Mouse (Mus musculus) kidney, postnatal 25 days (tissue): ENCODE results near the gene Ssu72.
"Not testable (repeated sequence)": the region's sequence is repeated elsewhere in the genome, so short reads cannot be mapped to it uniquely, and the experiment has no call there.

ENCODE experiments used
- DNase-seq, 2 experiments: peaks; one replicate each; pipeline ENCODE4 v3.0.0; 2021; ENCODE audit warnings: mixed read lengths in 2 of 2

Gene Ssu72

DNA sequence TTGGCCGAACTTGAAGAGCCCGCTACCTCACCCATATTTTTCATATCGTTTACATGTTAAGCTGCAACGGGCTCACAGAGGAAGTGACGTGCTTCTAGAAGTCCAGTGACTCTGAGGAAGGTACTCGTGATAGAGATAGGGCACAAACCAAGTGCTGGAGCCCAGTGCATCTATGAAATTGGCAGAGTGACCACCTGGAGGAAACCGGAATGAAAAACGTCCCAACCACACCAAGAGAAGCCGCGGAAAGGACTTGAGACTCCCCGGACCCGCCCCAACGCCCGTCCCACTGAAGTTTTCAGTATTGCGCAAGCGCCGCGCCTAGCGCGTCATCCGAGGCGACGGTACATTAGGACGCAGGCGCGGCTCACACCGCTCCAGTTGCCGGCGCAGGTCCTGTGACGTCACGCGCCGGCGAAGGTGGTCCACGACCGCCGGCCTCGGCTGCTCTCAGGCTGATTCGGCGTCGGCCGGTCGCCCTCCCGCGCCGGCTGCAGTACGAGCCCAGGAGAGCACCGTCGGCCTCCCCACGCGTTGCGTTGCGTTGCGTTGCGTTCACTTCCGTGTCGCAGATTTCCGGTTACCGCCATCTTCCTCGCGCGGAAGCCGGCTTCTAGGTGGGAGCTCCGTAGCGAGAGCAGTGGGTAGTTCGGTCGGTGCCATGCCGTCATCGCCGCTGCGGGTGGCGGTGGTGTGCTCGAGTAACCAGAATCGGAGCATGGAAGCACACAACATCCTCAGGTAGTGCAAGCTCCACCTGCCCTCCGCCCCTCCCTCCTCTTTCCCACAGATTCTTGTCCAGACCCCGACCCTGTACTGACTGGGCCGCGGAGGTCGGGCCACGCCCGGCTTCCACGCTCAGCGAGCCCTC is at the start of gene Ssu72:
Gene Ssu72, plus strand, starts transcription at position 80 of the 871 bp plus-strand sequence.
- DNase-seq, result peak; percentile 95 to 96

DNA sequence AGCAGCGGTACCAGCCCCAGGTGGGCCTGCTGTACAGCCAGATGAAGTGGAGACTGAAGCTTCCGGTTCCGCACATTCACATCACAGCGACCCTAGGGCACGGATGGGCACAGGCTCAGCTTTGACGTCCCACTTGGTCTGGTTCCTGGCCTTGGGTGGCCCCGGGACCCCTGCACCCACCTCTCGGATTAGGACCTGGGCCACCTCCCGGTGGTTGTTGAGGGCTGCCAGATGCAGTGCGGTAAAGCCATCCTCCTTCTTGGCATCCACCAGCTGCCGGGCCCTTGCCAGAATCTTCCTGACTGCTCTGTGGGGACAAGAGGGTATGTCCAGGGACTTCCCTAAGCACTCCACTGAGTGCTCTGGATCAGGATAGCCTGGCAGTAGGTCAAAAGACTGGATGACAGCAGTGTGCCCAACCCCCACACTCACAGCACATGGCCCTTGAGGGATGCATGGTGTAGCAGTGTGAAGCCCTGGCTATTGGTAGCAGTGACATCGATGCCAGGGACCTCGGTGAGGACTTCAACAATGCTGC is 48.3 kb upstream of the Ssu72 start:
- DNase-seq, result peak in 1 of 2 experiments; percentile 35

DNA sequence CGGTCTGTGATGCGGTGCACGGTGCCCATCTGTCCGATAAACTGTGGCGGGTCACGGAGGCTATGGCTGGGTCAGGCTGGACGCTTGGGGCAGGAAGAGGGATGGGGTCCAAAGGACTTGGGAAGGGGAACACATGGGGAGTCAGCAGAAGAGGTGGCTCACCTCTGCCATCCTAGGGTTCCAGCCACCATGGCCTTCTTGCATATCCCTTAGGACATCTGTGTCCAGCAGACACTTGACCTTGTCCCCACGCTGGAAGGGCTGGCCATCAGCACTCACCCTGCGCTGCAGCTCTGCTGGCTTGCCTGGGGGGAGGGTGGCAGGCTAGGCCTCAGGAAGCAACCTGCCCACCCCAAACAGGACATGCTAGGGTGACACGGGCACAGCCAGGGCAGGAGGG is 45.6 kb upstream of the Ssu72 start:
- peak in 1 of 2 experiments; percentile 35 for DNase-seq

DNA sequence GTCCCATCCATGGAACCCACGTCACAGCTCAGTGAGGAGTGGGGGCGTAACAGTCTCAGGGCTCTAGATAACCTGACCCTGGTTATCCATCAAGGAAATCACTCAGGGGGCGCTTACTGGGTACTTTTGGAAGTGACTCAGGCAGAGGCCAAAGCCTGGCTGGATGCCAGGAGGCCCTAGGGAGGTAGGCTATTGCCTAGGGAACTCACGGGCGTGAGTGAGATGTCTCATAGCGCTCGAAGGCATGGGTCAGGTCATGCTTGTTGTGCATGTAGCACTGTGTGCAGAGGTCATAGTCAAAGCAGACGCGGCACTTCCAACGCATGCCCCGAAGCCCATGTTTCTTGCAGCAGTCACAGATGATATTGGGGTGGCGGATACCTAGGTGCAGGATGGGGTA is 44.0 kb upstream of the Ssu72 start:
- DNase-seq, result peak in 1 of 2 experiments; percentile 40

DNA sequence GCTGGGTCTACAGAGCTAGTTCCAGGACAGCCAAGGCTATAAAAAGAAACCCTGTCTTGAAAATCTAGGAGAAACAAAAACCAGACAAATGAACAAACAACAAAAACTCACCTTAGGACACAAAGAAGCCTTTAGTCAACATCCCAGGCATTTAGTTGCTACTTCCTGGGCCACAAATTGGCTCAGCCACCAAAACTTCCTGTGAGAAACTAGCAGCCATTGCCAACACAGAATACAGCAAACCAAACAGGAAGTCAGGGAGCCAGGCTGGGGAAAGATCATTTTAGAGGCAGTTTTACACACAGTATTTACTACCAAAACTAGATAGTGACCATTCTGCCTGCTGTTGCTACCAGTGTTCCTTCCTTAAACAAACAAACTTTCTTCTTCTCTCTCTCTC is 37.7 kb upstream of the Ssu72 start:
- no peak for DNase-seq

DNA sequence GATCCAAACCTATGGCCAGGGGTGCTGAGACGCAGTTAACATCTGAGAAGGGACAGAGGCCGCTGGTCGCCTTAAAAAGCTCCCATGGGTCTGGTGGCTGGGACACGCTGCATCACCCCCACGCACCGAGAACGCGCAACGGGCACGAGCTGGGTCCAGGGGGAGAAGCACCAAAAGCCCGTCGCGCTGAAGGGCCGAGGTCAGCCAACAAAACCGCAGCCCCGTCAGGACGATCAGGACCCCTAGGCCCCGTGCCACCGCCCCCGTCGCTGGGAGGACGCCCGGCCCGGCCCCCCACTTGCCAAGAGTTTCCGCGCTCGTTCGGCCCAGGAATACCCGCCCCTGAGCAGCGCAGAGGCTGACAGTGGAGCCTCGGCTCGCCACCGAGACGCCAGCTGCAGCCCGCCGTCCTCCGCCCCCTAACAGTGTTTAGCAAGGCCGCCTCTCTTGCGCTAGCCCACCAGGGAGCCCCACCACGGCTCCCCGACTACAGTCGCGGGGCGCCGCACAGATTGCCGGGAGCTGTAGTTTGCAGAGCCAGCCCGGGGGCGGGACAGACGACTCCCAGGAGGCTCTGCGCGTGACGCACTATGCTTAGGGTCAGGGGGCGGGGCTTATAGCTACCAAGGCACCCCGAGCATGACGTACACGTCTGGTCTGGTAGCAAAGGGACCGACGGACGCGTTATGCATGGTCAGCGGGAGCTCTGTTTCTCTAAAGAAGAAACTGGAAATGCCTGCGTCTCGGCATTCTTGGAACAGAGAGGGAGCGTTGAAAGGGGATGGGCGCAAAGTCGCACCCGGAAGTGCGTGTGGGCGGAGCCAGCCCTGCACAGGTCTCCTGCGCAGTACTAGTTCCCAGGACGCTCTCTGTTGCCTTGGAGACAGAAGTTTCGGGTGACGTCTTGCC is 35.7 kb upstream of the Ssu72 start, which contains the start of gene Mib2:
Gene Mib2, minus strand, starts transcription at position 510 of the 909 bp plus-strand sequence.
- peak; percentile 98 to 99 for DNase-seq

DNA sequence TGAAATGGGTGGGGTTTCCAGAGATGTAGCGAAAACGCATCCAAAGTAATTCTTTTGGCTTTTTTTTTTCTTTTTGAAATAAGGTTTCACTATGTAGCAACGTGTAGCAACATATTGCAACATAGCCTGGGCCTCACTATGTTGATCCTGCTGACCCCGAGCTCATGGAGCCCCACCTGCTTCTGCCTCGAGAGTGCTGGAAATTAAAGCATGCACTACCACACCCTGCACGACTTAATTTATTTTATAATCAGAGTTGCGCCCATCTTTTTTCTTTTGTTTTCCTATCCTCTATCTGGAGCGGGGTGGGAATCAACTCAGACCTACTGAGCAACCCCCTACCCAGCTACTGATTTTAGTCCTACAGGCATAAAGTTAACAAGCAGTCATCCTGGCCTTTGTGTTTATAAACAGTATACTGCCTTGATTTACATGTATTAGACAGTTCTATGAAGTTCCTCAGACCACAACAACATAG is 35.0 kb upstream of the Ssu72 start:
- peak in 1 of 2 experiments; percentile 25 for DNase-seq

DNA sequence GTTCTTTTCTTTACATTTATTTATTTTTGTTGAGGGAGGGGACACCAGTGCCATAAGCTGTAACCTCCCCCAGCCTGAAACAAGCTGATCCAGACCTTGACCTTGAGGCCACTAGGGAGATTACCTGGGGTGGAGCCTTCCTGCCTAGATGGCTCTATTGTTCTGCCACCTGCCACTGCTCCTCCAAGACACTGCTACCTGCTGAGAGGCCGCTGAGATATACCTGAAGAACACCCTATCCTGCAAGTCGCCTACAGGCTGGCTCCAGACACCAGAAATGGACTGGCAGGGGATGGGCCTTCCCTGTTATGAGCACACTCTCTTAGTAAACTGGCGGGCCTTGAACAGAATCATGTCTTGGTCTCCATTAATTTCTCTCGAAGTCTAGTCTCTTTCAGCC is 34.4 kb upstream of the Ssu72 start:
- DNase-seq, result not testable (repeated sequence)

DNA sequence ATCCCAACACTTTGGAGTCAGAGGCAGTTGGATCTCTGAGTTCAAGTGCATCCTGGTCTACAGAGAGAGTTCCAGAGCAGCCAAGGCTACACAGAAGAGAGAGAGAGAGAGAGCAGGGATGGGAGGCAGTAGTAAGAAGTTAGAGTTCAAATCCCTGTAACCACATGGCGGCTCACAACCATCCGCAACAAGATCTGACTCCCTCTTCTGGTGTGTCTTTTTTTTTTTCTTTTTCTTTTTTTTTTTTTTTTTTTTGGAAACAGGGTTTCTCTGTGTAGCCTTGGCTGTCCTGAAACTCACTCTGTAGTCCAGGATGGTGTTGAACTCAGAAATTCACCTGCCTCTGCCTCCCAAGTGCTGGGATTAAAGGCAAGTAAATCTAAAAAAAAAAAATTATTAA is 32.5 kb upstream of the Ssu72 start:
- DNase-seq, result no peak

DNA sequence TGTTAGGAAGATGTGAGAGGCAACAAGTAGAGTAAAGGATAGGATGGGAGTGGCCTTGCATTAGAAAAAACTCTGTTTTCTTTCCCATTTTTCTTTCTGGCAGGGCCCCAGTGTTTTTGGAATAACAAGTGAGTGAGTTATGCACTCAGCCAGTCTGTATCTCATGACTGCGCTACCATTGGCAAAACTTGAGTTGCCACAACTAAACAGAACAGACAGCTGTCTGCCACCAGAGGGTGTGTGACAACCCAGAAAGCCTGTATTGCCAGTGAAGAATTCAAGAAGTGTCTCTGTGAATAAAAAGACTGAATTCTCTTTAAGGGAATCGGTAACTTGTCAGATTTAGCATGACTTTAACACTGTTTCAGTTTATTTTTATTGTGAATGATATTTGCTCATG is 28.6 kb upstream of the Ssu72 start:
- DNase-seq, result peak in 1 of 2 experiments; percentile 52

DNA sequence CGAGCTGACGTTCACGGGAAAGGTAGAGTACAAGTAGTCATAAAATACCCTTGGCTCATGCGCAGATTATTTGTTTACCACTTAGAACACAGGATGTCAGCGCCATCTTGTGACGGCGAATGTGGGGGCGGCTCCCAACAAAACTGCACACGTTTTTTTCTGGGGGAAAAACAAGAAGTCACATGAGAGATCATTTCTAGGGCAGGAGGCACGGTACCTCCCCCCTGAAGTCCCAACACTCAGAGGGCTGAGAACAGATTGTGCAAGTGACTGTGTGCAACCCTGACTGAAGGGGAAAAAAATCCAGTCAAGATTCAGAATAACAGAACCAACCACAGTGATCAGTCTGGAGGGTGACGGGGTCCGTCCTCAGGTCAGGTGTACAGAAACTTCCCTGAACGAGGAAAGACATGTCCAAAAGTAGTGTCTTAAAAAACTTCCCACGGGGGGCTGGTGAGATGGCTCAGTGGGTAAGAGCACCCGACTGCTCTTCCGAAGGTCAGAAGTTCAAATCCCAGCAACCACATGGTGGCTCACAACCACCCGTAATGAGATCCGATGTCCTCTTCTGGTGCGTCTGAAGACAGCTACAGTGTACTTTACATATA is 20.8 kb upstream of the Ssu72 start:
- not testable (repeated sequence) for DNase-seq

DNA sequence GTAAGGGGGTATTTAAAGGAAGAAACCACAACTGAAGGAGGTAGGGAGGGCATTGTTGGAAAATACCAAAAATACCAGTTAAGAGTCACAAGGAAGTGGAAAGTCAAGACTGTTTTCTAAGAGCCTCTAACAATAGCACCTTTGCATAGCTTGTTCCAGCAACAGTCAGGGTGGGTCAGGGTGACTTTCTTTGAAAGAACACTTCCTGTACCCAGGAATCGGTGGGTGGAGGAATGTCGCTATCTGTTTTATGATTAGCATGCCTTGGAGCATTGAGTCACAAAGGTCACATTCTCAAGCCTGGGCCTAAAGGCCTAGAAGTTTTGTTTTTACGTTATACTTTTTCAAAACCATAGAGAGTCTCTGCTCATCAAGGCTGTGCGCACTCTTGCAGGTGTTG is 16.8 kb upstream of the Ssu72 start:
- DNase-seq, result not testable (repeated sequence)

DNA sequence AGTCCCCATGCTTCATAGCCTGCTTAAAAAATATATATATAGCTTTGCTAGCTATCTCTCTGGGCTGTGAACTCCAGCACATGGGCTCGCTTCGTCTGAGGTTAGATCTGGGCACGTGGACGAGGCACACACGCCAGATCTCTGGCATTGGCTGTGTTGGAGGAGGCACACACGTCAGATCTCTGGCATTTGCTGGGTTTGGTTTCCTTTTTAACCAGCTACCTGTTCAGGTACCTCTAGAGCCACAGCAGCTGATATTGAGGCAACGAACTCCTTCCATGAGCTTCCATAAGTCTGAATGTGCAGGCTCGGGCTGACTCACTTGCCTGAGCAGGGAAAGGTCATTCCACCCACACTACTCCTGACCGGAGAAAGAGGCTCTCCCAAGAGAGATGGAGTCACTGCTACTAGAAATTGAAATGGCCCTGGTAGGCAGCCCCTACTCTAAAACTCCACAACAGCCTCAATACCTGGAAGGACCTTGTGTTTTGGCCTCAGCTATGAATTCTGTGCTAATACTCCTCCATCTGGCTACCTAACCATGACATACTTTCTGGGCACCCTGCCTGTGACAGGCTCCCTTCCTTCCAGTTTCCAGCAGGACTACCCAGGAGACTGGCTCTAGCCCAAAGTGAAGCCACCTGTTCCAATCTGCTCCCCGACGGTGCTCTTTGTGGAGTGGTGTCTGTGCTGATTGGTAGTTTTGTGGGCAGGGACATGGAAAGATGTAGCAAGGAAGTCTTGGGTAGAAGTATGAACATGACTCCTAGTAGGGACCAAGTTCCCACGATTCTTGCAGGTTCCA is 13.8 kb upstream of the Ssu72 start:
- no peak for DNase-seq

DNA sequence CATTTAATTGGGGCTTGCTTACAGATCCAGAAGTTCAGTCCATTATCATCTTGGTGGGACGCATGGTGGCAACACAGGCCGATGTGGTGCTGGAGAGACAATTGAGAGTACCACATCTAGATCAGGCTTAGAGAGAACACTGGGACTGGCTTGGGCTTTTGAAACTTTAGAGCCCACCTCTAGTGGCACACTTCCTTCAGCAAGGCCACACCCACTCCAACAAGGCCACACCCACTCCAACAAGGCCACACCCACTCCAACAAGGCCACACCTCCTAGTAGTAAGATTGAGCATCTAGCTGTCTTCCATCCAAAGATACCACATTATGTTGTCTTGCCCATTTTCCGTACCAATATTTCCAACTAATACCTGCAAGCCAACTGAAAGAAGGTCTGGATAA is 12.2 kb upstream of the Ssu72 start:
- peak in 1 of 2 experiments; percentile 10 for DNase-seq

DNA sequence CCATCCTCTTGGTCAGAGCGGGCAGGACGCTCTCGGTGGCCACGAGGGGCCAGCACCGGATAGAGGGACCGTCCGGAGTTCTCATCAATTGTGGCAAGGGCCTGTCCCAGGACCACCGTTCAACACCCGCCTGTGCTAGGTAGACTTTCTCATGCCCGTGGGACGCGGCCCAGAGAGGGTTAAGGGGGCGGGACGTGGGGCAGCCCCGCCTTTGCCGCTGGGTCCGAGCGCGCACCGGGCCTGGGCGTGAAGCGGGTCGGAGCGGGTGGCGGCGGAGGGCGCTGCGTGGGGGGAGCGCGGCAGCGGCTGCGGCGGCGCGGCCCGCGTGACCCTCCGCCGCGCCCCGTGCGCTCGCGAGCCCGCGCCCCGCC is 10.5 kb upstream of the Ssu72 start, which contains the start of gene Fndc10:
Gene Fndc10, plus strand, starts transcription at position 232 of the 371 bp plus-strand sequence.
- peak; percentile 60 to 72 for DNase-seq

DNA sequence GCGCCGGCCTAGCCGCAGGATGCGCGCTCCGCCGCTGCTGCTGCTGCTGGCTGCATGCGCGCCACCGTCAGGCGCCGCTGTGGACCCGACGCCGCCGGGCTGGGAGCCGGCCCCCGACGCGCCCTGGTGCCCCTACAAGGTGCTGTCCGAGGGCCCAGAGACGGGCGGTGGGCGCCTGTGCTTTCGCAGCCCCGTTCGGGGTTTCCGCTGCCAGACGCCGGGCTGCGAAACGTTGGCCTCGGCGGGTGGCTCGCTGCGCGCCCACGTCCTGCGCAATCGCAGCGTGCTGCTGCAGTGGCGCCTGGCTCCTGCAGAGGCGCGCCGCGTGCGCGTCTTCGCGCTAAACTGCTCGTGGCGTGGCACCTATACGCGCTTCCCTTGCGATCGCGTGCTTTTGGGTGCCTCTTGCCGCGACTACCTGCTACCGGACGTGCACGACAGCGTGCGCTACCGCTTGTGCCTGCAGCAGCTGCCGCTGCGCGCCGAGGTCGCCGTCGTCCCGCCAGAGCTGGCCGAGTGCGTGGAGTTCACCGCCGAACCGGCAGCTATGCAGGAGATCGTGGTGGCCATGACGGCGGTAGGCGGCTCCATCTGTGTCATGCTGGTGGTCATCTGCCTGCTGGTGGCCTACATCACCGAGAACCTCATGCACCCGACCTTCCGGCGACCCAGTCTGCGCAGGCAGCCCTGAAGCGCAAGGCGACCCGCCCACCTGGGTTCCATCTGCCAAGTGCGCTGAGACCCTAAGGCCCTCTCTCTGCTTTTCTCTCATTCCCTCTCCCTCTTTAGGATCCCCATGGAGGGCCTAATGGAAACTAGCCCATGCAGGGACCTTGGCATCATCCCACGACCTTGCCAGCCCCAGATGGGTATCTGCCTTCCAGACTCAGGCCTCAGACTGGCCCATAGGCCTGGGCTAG is 9.9 kb upstream of the Ssu72 start:
- DNase-seq, result peak; percentile 33 to 56

DNA sequence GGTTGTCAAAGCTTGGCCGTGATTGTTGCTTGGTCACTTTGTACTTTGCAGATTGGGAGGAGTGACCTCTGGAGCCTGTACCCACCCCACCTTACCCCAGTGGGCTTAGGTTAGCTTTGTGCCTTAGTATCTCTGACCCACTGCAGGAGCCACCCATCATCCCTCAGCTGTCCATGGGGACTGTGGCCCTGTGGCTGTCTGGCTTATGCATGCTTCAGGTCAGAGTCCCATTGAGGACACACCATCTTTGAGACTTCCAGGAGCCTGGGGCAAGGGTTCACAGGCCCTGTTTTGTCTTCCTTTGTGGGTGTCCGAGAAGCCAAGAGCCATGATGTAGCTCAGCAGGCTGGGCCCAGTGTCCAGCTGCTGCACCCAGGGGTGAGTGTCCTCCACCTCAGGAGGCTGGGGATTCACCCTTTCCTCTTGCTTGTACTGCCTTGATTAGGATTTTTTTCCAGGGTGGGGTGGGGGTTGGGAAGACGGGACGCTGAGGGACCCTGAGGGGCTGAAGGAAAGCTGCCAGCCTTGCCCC is 9.0 kb upstream of the Ssu72 start:
- DNase-seq, result no peak

DNA sequence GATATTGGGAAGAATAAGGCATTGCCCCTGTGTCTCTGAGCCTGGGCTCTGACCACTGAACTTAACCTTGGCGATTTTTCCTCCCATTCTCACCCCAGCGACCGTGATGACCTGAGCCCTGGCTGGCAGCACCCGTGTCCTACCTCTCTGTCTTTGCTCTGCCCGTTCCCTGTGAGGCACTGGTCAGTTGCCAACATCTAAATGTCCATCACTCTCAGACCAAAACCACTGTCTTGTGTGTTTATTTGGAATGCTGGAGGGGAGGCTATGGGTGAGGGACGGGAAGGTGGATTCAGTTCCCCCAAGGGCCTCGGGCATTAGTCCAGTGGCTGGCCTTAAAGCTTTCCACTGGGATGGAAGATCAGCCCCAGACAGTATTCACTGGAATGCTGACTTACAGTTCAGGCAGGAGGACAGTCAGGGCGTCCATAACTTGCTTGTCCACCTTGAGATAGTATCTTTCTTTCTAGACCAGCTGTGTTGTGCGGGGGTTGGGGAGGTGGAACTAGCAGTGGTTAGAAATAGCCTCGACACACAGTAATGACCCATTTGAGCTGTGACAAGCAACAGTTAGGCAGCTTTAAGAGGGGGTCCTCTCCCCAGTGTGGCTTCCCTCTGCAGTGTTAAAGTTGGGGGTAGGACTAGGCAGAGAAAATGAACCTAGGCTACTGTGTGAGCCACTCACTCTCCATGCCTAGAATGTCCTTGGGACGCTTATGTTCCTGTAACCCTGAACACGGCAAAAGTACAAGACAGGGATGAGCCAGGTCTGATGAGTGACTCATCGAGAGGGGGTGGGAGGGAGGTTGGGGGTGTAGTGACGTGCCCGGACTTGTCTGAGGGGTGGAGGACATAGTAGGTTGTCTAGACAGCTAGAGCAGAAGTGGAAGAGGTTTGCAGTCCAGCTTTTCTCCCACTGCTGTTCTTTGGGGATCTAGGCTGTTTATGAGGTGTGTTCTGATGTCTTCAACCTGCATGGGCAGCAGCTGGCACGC is 8.0 kb upstream of the Ssu72 start:
- DNase-seq, result no peak

DNA sequence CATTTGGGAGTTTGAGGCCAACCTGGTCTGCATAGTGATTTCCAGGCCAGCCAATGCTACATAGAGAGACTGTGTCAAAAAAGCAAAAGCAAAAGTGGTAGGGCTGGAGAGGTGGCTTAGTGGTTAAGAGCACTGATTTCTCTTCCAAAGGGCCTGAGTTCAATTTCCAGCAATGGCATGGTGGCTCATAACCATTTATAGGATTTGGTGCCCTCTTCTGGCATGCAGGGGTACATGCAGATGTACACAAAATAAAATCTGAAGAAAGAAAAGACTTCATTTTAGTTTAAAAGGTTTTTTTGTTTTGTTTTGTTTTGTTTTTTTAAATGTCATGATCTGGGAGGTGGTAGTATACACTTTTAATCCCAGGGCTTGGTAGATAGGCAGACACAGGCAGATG is 4.2 kb upstream of the Ssu72 start:
- no peak for DNase-seq
